25 mouse cellular contexts compared by ENCODE assay signal in genomic region chr13:53898351-53898750, GRCm38 (mm10).
A peak's percentile ranks its signal among the peaks of the same experiment; 100 is the strongest.
DNase-seq lines count a peak whose midpoint lies in the region; ATAC-seq lines count a peak whose summit lies in the region.
"Had no signal": no experiment of that assay in that cellular context is flagged by ENCODE, and none has a peak within 500 bp of the region (broad histone marks: within the 10 kb centered on the region; RNA-seq: fewer than 3 reads in every experiment).

No protein-coding gene starts in this region.

- no peak overlapping the region for H3K27ac ChIP-seq in hindbrain, embryonic 14.5 days
- no peak overlapping the region for H3K27ac ChIP-seq in hindbrain, embryonic 11.5 days (ENCODE audit: low read depth, low read length)
- H3K27ac ChIP-seq in kidney, embryonic 16.5 days (ENCODE audit: low read length) = no peak overlapping the region
- H3K27ac ChIP-seq in brown adipose tissue, adult 24 weeks (replicated peaks; ENCODE audit: low read depth, low read length) = no peak overlapping the region
- H3K27ac ChIP-seq: embryonic facial prominence, embryonic 13.5 days; heart, embryonic 13.5 days; limb, embryonic 12.5 days; midbrain, embryonic 15.5 days had no signal

- H3K9me3 ChIP-seq in hindbrain, embryonic 14.5 days (ENCODE audit: control insufficient read depth, low read length) = 0 out of 2 replicates have a peak, but pooled peaks cover 5% of the 10 kb centered on the region
- H3K9me3 ChIP-seq in hindbrain, embryonic 11.5 days (ENCODE audit: control insufficient read depth, low read length) = no peaks in the 10 kb centered on the region
- no peaks in the 10 kb centered on the region for H3K9me3 ChIP-seq in kidney, embryonic 16.5 days (ENCODE audit: low read length)
- H3K9me3 ChIP-seq: limb, embryonic 12.5 days; midbrain, embryonic 15.5 days had no signal

- no peak for DNase-seq in hindbrain, embryonic 14.5 days (ENCODE audit: low spot score)
- no peak for DNase-seq in hindbrain, embryonic 11.5 days (ENCODE audit: low spot score)
- DNase-seq in kidney, postnatal 4 days = no peak
- peak; percentile 36 for DNase-seq in brain, adult 2 months (ENCODE audit: low read depth, low spot score)
- DNase-seq in embryo, embryonic 11 days = no peak
- DNase-seq: adrenal gland, postnatal 36 days; B cell, adult 2 months; cerebellum, adult 2 months; cerebellum, postnatal 25 days; kidney, postnatal 14 days; layer of hippocampus, postnatal 36 days; liver, postnatal 0 days had no signal

- H3K4me2 ChIP-seq in hindbrain, embryonic 14.5 days (replicated peaks) = 0 out of 2 replicates have a peak overlapping the region, but pooled peaks have one; percentile 17
- H3K4me2 ChIP-seq in hindbrain, embryonic 11.5 days (replicated peaks; ENCODE audit: low read depth, low read length) = no peak overlapping the region
- peak overlapping the region; percentile 29 for H3K4me2 ChIP-seq in kidney, embryonic 16.5 days (replicated peaks; ENCODE audit: low read depth, low read length)
- H3K4me2 ChIP-seq: embryonic facial prominence, embryonic 13.5 days; heart, embryonic 13.5 days; limb, embryonic 12.5 days; liver, embryonic 11.5 days; midbrain, embryonic 15.5 days had no signal

- H3K27me3 ChIP-seq in hindbrain, embryonic 14.5 days (ENCODE audit: control insufficient read depth, insufficient read depth, low read length) = no peaks in the 10 kb centered on the region
- H3K27me3 ChIP-seq in hindbrain, embryonic 11.5 days (ENCODE audit: control insufficient read depth, insufficient read depth, low read length) = no peaks in the 10 kb centered on the region
- H3K27me3 ChIP-seq in kidney, embryonic 16.5 days (ENCODE audit: insufficient read depth, low read length) = no peaks in the 10 kb centered on the region
- H3K27me3 ChIP-seq: embryonic facial prominence, embryonic 13.5 days; heart, embryonic 13.5 days; megakaryocyte, embryonic 14.5 days; midbrain, embryonic 15.5 days had no signal

- H3K36me3 ChIP-seq in hindbrain, embryonic 14.5 days (replicated peaks; ENCODE audit: control insufficient read depth, insufficient read depth) = no peaks in the 10 kb centered on the region
- no peaks in the 10 kb centered on the region for H3K36me3 ChIP-seq in hindbrain, embryonic 11.5 days (ENCODE audit: control insufficient read depth, insufficient read depth, low read length)
- H3K36me3 ChIP-seq in kidney, embryonic 16.5 days (ENCODE audit: insufficient read depth, low read length) = no peaks in the 10 kb centered on the region
- H3K36me3 ChIP-seq: embryonic facial prominence, embryonic 13.5 days; G1E; limb, embryonic 12.5 days; midbrain, embryonic 15.5 days had no signal

- H3K9ac ChIP-seq in hindbrain, embryonic 14.5 days = no peak overlapping the region
- H3K9ac ChIP-seq in hindbrain, embryonic 11.5 days (ENCODE audit: low read depth, low read length) = no peak overlapping the region
- H3K9ac ChIP-seq in kidney, embryonic 16.5 days (replicated peaks; ENCODE audit: low read length) = no peak overlapping the region
- H3K9ac ChIP-seq: embryonic facial prominence, embryonic 13.5 days; heart, embryonic 13.5 days; limb, embryonic 12.5 days; liver, postnatal 0 days; midbrain, embryonic 15.5 days had no signal

- no peak for ATAC-seq in hindbrain, embryonic 14.5 days (ENCODE audit: low FRiP score)
- no peak for ATAC-seq in hindbrain, embryonic 11.5 days (ENCODE audit: low FRiP score)
- no peak for ATAC-seq in kidney, embryonic 16.5 days (ENCODE audit: low FRiP score, low TSS enrichment)
- no peak for ATAC-seq in inflammation-experienced regulatory T-cells, adult 6 months
- ATAC-seq: forebrain, embryonic 14.5 days; liver, postnatal 0 days; midbrain, embryonic 15.5 days; Patski had no signal

- WGBS in hindbrain, embryonic 14.5 days = 58% methylated on average over 10 of the region's 10 CpGs
- 59% methylated on average over 10 of the region's 10 CpGs for WGBS in hindbrain, embryonic 11.5 days
- WGBS in kidney, embryonic 16.5 days = 47% methylated on average over 10 of the region's 10 CpGs

- peaks cover 3% of the 10 kb centered on the region; the same call in 1 of the 2 replicates for H3K4me1 ChIP-seq in hindbrain, embryonic 14.5 days (replicated peaks; ENCODE audit: control insufficient read depth, insufficient read depth, low read length)
- H3K4me1 ChIP-seq in hindbrain, embryonic 11.5 days (replicated peaks; ENCODE audit: control insufficient read depth, insufficient read depth, low read length) = no peaks in the 10 kb centered on the region
- no peaks in the 10 kb centered on the region for H3K4me1 ChIP-seq in kidney, embryonic 16.5 days (ENCODE audit: insufficient read depth, low read length)
- H3K4me1 ChIP-seq in brown adipose tissue, adult 24 weeks (ENCODE audit: control insufficient read depth, insufficient read depth, insufficient read length, low read length) = no peaks in the 10 kb centered on the region
- H3K4me1 ChIP-seq: embryonic facial prominence, embryonic 13.5 days; limb, embryonic 12.5 days; megakaryocyte, embryonic 14.5 days; midbrain, embryonic 15.5 days had no signal

- H3K4me3 ChIP-seq in hindbrain, embryonic 14.5 days (replicated peaks; ENCODE audit: low read length) = no peak overlapping the region
- no peak overlapping the region for H3K4me3 ChIP-seq in hindbrain, embryonic 11.5 days (ENCODE audit: low read depth, low read length)
- H3K4me3 ChIP-seq in kidney, embryonic 16.5 days (ENCODE audit: low read length) = no peak overlapping the region
- H3K4me3 ChIP-seq in brown adipose tissue, adult 24 weeks (ENCODE audit: insufficient read depth, low read depth, low read length) = peak overlapping the region; percentile 19; the same call in 1 of the 2 replicates
- H3K4me3 ChIP-seq: embryonic facial prominence, embryonic 13.5 days; erythroblast, embryonic 14.5 days; heart, embryonic 13.5 days; limb, embryonic 12.5 days; megakaryocyte, embryonic 14.5 days; midbrain, embryonic 15.5 days had no signal
